Mouse (Mus musculus) brain, embryonic 14.5 days (tissue): Measurements from ENCODE around the gene Depdc1a.

Experiments used
- CTCF ChIP-seq: fragments of 200-500 bp; IDR thresholded peaks from 2 replicates; pipeline ENCODE4 v1.5.1; 2012; ENCODE audit warnings: inconsistent platforms, mild to moderate bottlenecking, moderate library complexity, borderline replicate concordance; ENCODE audit not compliant: insufficient read depth, insufficient read length; ENCODE audit errors: extremely low read depth
- POLR2A ChIP-seq: fragments of 200-500 bp; IDR thresholded peaks from 2 replicates; pipeline ENCODE4 v1.6.1; 2012; ENCODE audit warnings: mild to moderate bottlenecking, inconsistent platforms, borderline replicate concordance; ENCODE audit not compliant: poor library complexity, insufficient read depth, insufficient read length, severe bottlenecking; ENCODE audit errors: extremely low read depth

DNA sequence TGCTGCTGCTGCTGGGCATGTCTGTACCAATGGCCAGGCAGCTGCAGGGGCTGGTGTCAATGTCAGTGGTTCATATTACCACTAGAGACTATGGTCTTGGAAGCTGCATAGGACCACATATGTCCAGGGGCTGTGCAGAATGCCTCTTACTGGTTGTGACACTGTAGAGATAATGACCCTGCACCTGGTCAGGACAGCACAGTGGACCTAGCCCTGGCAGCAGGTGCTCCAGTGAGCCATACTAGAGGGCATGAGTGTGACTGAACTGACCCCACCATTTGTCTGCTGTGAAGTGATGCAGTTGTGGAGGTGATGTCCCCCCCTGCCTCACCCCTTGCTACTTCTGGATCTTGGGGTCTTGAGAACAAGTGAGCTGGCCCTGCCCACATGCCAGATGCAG lies 55.0 kb downstream of the Depdc1a start:
- TF ChIP-seq POLR2A: no peak
- TF ChIP-seq CTCF: no peak
